Mouse (Mus musculus): ENCODE data around the gene Zfp362.

The Zfp362 gene

GRCm38 (mm10) chr4:128801675-128802465 lies 4.0 kb downstream of the Zfp362 start:
- DNase-seq (ENCODE audit: low read depth, low spot score) = no peak

- no peak for DNase-seq (ENCODE audit: low read depth, low spot score)
These were observed 9.1 kb downstream of the Zfp362 start for GRCm38 (mm10) chr4:128796788-128797187.

GRCm38 (mm10) chr4:128795596-128795995 lies 10.2 kb downstream of the Zfp362 start:
- no peak for DNase-seq (ENCODE audit: low read depth, low spot score)

GRCm38 (mm10) chr4:128794198-128794597 lies 11.6 kb downstream of the Zfp362 start:
- no peak for DNase-seq (ENCODE audit: low read depth, low spot score)

- no peak for DNase-seq (ENCODE audit: low read depth, low spot score)
These were observed 12.1 kb downstream of the Zfp362 start for GRCm38 (mm10) chr4:128793710-128794109.

GRCm38 (mm10) chr4:128789646-128790045 lies 16.2 kb downstream of the Zfp362 start:
- no peak for DNase-seq (ENCODE audit: low read depth, low spot score)

- no peak for DNase-seq (ENCODE audit: low read depth, low spot score)
These were observed 17.7 kb downstream of the Zfp362 start for GRCm38 (mm10) chr4:128788108-128788507.

- no peak for DNase-seq (ENCODE audit: low read depth, low spot score)
These were observed 18.6 kb downstream of the Zfp362 start for GRCm38 (mm10) chr4:128787023-128787939.

GRCm38 (mm10) chr4:128785921-128786654 lies 19.8 kb downstream of the Zfp362 start:
- DNase-seq (ENCODE audit: low read depth, low spot score) = no peak

GRCm38 (mm10) chr4:128784950-128785631 lies 20.8 kb downstream of the Zfp362 start:
- DNase-seq (ENCODE audit: low read depth, low spot score) = no peak

- DNase-seq (ENCODE audit: low read depth, low spot score) = no peak
These were observed 23.2 kb downstream of the Zfp362 start for GRCm38 (mm10) chr4:128782645-128783044.

- DNase-seq (ENCODE audit: low read depth, low spot score) = no peak
These were observed 23.8 kb downstream of the Zfp362 start for GRCm38 (mm10) chr4:128782037-128782436.

- DNase-seq (ENCODE audit: low read depth, low spot score) = no peak
These were observed 28.3 kb downstream of the Zfp362 start for GRCm38 (mm10) chr4:128777593-128777992.

GRCm38 (mm10) chr4:128776568-128777289 lies 29.1 kb downstream of the Zfp362 start:
- DNase-seq (ENCODE audit: low read depth, low spot score) = peak; percentile 40

- DNase-seq (ENCODE audit: low read depth, low spot score) = no peak
These were observed 31.4 kb downstream of the Zfp362 start for GRCm38 (mm10) chr4:128774467-128774866.

- no peak for DNase-seq (ENCODE audit: low read depth, low spot score)
These were observed 32.0 kb downstream of the Zfp362 start for GRCm38 (mm10) chr4:128773820-128774219.

GRCm38 (mm10) chr4:128770698-128771097 lies 35.1 kb downstream of the Zfp362 start:
- DNase-seq (ENCODE audit: low read depth, low spot score) = no peak

- DNase-seq (ENCODE audit: low read depth, low spot score) = no peak
These were observed 36.1 kb downstream of the Zfp362 start for GRCm38 (mm10) chr4:128769569-128770355.

- no peak for DNase-seq (ENCODE audit: low read depth, low spot score)
These were observed 37.7 kb downstream of the Zfp362 start for GRCm38 (mm10) chr4:128768120-128768519.

GRCm38 (mm10) chr4:128766929-128767328 lies 38.9 kb downstream of the Zfp362 start:
- DNase-seq (ENCODE audit: low read depth, low spot score) = no peak

All from skeletal muscle tissue, adult 2 months (tissue).